Comparison of ENCODE assay signal across 8 mouse cellular contexts in the genomic region with DNA sequence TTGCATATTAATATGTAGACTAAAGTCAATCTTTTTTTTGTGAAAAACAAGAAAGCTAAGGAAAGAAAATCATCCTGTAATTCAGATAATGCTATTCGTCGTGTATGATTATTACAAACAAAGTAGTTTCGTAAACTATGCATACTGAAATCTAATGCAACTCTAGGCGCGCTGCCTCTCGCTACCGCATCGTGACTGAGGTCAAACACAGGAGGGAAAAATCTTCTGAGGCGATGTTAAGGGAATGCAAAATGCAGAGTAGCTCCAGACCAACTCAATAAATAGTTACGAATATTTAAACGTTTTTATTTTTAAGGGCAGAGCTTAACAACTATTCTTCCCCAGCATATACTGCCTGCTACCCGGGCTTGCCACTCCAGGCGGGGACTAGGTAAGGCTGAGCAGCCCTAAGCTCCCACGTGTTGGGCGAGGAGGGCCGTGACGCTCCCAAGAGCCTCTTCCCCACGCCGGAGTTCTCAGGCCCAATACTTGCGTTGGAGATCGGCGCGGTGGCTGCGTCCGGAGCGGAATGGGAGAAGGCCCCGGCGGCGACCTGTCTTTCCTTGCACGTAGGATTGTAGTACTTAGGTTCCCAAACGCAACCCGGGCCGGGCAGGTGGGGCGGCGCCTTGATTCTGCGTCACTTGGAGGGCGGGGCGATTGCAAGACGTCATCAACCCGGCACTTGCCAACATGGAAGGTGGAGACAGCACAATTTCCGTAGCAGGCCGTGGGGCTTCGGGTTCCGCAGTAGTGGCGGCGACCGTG. TPM values are rescaled to one million over a fixed set of nuclear protein-coding genes. Genes with fewer than 3 reads are reported as not detected.
DNase-seq lines count a peak whose midpoint lies in the region; ATAC-seq and TF ChIP-seq lines count a peak whose summit lies in the region.

A gene (minus strand): TSS at position 630 of the 768 bp plus-strand sequence.
A gene (plus strand): TSS at position 673 of the 768 bp plus-strand sequence.

- H3K4me3 ChIP-seq in forebrain, embryonic 14.5 days (ENCODE audit: low read depth, low read length), result peak within 1 kb of the TSS; percentile 89
- H3K4me3 ChIP-seq in layer of hippocampus, adult 2 months, result peak within 1 kb of the TSS; percentile 91
- H3K4me3 ChIP-seq in lung, embryonic 14.5 days (ENCODE audit: low read depth, low read length), result peak within 1 kb of the TSS; percentile 81
- H3K4me3 ChIP-seq in olfactory bulb, adult 2 months (ENCODE audit: insufficient read depth, low read depth, low read length), result peak within 1 kb of the TSS; percentile 72
- H3K4me3 ChIP-seq in thymus, adult 2 months (ENCODE audit: control insufficient read depth, insufficient read depth, low read length), result peak within 1 kb of the TSS; percentile 100

- H3K4me2 ChIP-seq in forebrain, embryonic 14.5 days (ENCODE audit: low read length), result peak within 1 kb of the TSS; percentile 81
- H3K4me2 ChIP-seq in lung, embryonic 14.5 days, result peak within 1 kb of the TSS; percentile 79

- peak; percentile 94 for DNase-seq in ES-CJ7 (ENCODE audit: low read depth, low spot score)
- peak; percentile 96 for DNase-seq in cerebellum, adult 11 months
- peak; percentile 91 for DNase-seq in forebrain, embryonic 14.5 days (ENCODE audit: low spot score)
- peak; percentile 90 for DNase-seq in heart, postnatal 25 days (ENCODE audit: low spot score)
- DNase-seq in layer of hippocampus, adult 2 months (ENCODE audit: low spot score in 2 of 2), result peak; percentile 93 to 98
- peak; percentile 95 for DNase-seq in lung, embryonic 14.5 days
- DNase-seq in thymus, adult 2 months, result peak; percentile 97

- peak; percentile 50 for TF ChIP-seq POLR2A in olfactory bulb, adult 2 months (IDR thresholded peaks at IDR 0.05; ENCODE audit: insufficient read depth, low read depth, low read length)
- TF ChIP-seq POLR2A in thymus, adult 2 months (IDR thresholded peaks at IDR 0.05; ENCODE audit: control insufficient read depth, extremely low read depth, insufficient read depth, low read length, poor library complexity), result peak; percentile 73; the same call in 1 of the 2 replicates

- under 1% methylated on average over 47 of the region's 47 CpGs for WGBS in forebrain, embryonic 14.5 days
- under 1% methylated on average over 47 of the region's 47 CpGs for WGBS in lung, embryonic 14.5 days
- WGBS in olfactory bulb, adult 2 months, result under 1% methylated on average over 47 of the region's 47 CpGs
- WGBS in thymus, adult 2 months, result under 1% methylated on average over 47 of the region's 47 CpGs

- H3K9me3 ChIP-seq in forebrain, embryonic 14.5 days (replicated peaks; ENCODE audit: control insufficient read depth, low read length), result no peaks in the 10 kb centered on the region
- H3K9me3 ChIP-seq in lung, embryonic 14.5 days (ENCODE audit: low read depth, low read length), result no peaks in the 10 kb centered on the region

- peak within 1 kb of the TSS; percentile 65 for H3K27ac ChIP-seq in forebrain, embryonic 14.5 days (ENCODE audit: low read depth, low read length)
- peak within 1 kb of the TSS; percentile 92 for H3K27ac ChIP-seq in layer of hippocampus, adult 2 months
- peak within 1 kb of the TSS; percentile 93 for H3K27ac ChIP-seq in lung, embryonic 14.5 days (ENCODE audit: low read depth)
- H3K27ac ChIP-seq in olfactory bulb, adult 2 months (ENCODE audit: insufficient read depth, low read depth, low read length), result peak within 1 kb of the TSS; percentile 22; the same call in 1 of the 2 replicates
- no peak within 1 kb of the TSS for H3K27ac ChIP-seq in thymus, adult 2 months (ENCODE audit: control insufficient read depth, insufficient read depth, low read length)

- ATAC-seq in forebrain, embryonic 14.5 days, result peak; percentile 98
- ATAC-seq in lung, embryonic 14.5 days (ENCODE audit: insufficient read depth), result peak; percentile 96

- intact Hi-C loops in heart, postnatal 25 days (cut with DNase I), result loop anchor here (1.0 to 5.0 kb wide), 2 partner anchors 19 to 157 kb away; a partner anchor contains a TSS

- H3K36me3 ChIP-seq in forebrain, embryonic 14.5 days (ENCODE audit: control insufficient read depth, insufficient read depth, low read length), result no peaks in the 10 kb centered on the region
- H3K36me3 ChIP-seq in lung, embryonic 14.5 days (ENCODE audit: insufficient read depth), result no peaks in the 10 kb centered on the region
- H3K36me3 ChIP-seq in thymus, adult 2 months (ENCODE audit: control insufficient read depth, insufficient read depth, low read length), result no peaks in the 10 kb centered on the region

- H3K9ac ChIP-seq in forebrain, embryonic 14.5 days (ENCODE audit: low read length), result peak within 1 kb of the TSS; percentile 82
- H3K9ac ChIP-seq in lung, embryonic 14.5 days, result peak within 1 kb of the TSS; percentile 79

- TF ChIP-seq CTCF in layer of hippocampus, adult 2 months (conservative IDR thresholded peaks at IDR 0.05), result peak; percentile 36; the same call in 1 of the 2 replicates
- no peak for TF ChIP-seq CTCF in lung, embryonic 14.5 days (IDR thresholded peaks at IDR 0.05; ENCODE audit: low read depth)
- no peak for TF ChIP-seq CTCF in olfactory bulb, adult 2 months (IDR thresholded peaks at IDR 0.05; ENCODE audit: insufficient read depth, low read depth, low read length)
- no peak for TF ChIP-seq CTCF in thymus, adult 2 months (IDR thresholded peaks at IDR 0.05; ENCODE audit: borderline replicate concordance, control insufficient read depth, extremely low read depth, insufficient read depth, low read length, poor library complexity)

- no peaks in the 10 kb centered on the region for H3K27me3 ChIP-seq in forebrain, embryonic 14.5 days (replicated peaks; ENCODE audit: control insufficient read depth, insufficient read depth, low read length)
- H3K27me3 ChIP-seq in lung, embryonic 14.5 days (ENCODE audit: insufficient read depth, low read length), result no peaks in the 10 kb centered on the region
- H3K27me3 ChIP-seq in thymus, adult 2 months (ENCODE audit: control insufficient read depth, insufficient read depth, low read length), result no peaks in the 10 kb centered on the region

- peaks cover 3% of the 10 kb centered on the region; the same call in 1 of the 2 replicates for H3K4me1 ChIP-seq in forebrain, embryonic 14.5 days (ENCODE audit: control insufficient read depth, insufficient read depth, low read length)
- peaks cover 4% of the 10 kb centered on the region; the same call in 1 of the 2 replicates for H3K4me1 ChIP-seq in lung, embryonic 14.5 days (ENCODE audit: insufficient read depth)
- H3K4me1 ChIP-seq in olfactory bulb, adult 2 months (ENCODE audit: control insufficient read depth, insufficient read depth, low read length), result no peaks in the 10 kb centered on the region
- peaks cover 2% of the 10 kb centered on the region for H3K4me1 ChIP-seq in thymus, adult 2 months (replicated peaks; ENCODE audit: control insufficient read depth, insufficient read depth, low read length)

RNA-seq across cellular contexts. Expression of the first gene that starts in this region (rescaled TPM):
- 6.3 and 9.6 TPM in 2 replicates for polyA plus RNA-seq in forebrain, embryonic 14.5 days (2014; fragmentation: Nextera tagmentation; extraction: Ambion mirVana)
- total RNA-seq in heart, postnatal 25 days (2021), result 1 to 10 TPM; 7.4 to 8.5 TPM
- total RNA-seq in layer of hippocampus, adult 2 months (2021), result 10 to 100 TPM; 12.6 to 13.2 TPM
- 12.1 and 13.6 TPM in 2 replicates for polyA plus RNA-seq in lung, embryonic 14.5 days (2014; fragmentation: Nextera tagmentation; extraction: Ambion mirVana)
- polyA plus RNA-seq in olfactory bulb, adult 2 months (2012; ENCODE audit: insufficient read depth, insufficient read length, low replicate concordance, missing spikeins), result not detected in 2 replicates
- 1.4 and 4.4 TPM in 2 replicates for polyA plus RNA-seq in thymus, adult 2 months (2012; rRNA removed)

RNA-seq across cellular contexts. Expression of the second gene that starts in this region (rescaled TPM):
- 25.1 and 26.3 TPM in 2 replicates for polyA plus RNA-seq in forebrain, embryonic 14.5 days (2014; fragmentation: Nextera tagmentation; extraction: Ambion mirVana)
- 10 to 100 TPM; 49.6 to 53.9 TPM for total RNA-seq in heart, postnatal 25 days (2021)
- total RNA-seq in layer of hippocampus, adult 2 months (2021), result 10 to 100 TPM; 59.6 to 63.8 TPM
- polyA plus RNA-seq in lung, embryonic 14.5 days (2014; fragmentation: Nextera tagmentation; extraction: Ambion mirVana), result 34.0 and 37.0 TPM in 2 replicates
- not detected in 2 replicates for polyA plus RNA-seq in olfactory bulb, adult 2 months (2012; ENCODE audit: insufficient read depth, insufficient read length, low replicate concordance, missing spikeins)
- 37.2 and 40.6 TPM in 2 replicates for polyA plus RNA-seq in thymus, adult 2 months (2012; rRNA removed)
